13 mouse cellular contexts compared by ENCODE assay signal in the genomic region with DNA sequence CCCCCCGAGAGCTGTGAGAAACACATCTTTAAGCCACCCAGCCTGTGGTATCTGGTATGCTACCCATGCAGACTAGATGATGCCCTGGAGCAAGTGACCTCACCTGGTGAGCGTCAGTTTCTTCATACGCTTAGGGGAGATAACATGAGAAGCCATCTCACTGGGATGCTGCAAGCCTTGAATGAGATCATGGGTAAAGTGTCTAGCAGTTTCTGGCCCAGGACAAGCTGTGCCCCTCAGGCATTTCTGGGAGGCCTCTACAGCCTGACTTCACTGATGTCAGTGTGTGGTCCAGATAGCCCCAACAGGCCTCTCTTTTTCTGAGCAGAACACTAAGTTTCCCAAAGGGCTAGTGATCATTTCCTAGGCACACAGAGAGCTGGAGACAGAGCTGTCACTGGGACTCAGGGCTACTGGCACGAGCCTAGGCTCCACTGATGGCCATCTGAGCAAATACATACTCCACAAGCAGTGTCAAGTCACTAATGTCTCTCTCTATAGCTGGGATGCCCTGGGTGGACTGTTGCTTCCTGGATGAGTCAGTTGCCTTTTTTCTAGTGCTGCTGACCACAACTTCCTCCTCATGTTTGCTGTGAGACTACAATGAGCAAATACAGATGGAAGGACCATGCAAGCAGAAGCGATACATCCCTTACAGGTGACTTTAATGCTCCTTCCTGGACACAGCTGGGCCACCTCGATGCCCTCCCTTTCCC. TPM values are rescaled to one million over a fixed set of nuclear protein-coding genes. Genes with fewer than 3 reads are reported as not detected.
DNase-seq lines count a peak whose midpoint lies in the region; ATAC-seq lines count a peak whose summit lies in the region.
"Had no signal": no experiment of that assay in that cellular context is flagged by ENCODE, and none has a peak within 500 bp of the region (broad histone marks: within the 10 kb centered on the region; RNA-seq: fewer than 3 reads in every experiment).

No protein-coding gene starts in this region.

- peak; percentile 93 for ATAC-seq in megakaryocyte progenitor cell, adult 5-6 weeks (replicated peaks; ENCODE audit: poor library complexity)

- DNase-seq in 3T3-L1 (ENCODE audit: low read depth, low spot score): peak; percentile 80
- peak; percentile 13 for DNase-seq in CD4-positive, CD25-positive, alpha-beta regulatory T cell, adult 2 months (ENCODE audit: low read depth, low spot score)
- peak; percentile 33 for DNase-seq in c-Kit-positive CD71-negative TER-119-negative erythroid progenitor cells, embryonic 14.5 days (ENCODE audit: low read depth)
- no peak for DNase-seq in kidney, adult 11 months
- no peak for DNase-seq in right cerebral cortex, postnatal 4 days
- no peak for DNase-seq in ovary, postnatal 14 days (ENCODE audit: low spot score)
- DNase-seq in gastrocnemius, postnatal 25 days: no peak
- DNase-seq: heart, adult 2 months; heart, postnatal 4 days; kidney, postnatal 14 days; liver, embryonic 13.5 days; thymus, postnatal 25 days had no signal

RNA-seq across cellular contexts. Expression of a gene that starts 59.5 kb away (rescaled TPM):
- 0.89 and 1.6 TPM in 2 replicates for total RNA-seq in megakaryocyte progenitor cell, adult 5-6 weeks (2015)
- 1.0 and 1.7 TPM in 2 replicates for total RNA-seq in megakaryocyte progenitor cell, adult 5-6 weeks (2017)
- total RNA-seq in gastrocnemius, postnatal 25 days (2021): 1 to 10 TPM; 1.5 to 2.0 TPM

Comparison
In these comparisons a context has a peak if more than half of its experiments do, and no peak if none do; other contexts are left out.
1. DNase-seq: peak in 3T3-L1 (single experiment), CD4-positive, CD25-positive, alpha-beta regulatory T cell, adult 2 months (single experiment) and c-Kit-positive CD71-negative TER-119-negative erythroid progenitor cells, embryonic 14.5 days (single experiment); none in kidney, adult 11 months (single experiment), right cerebral cortex, postnatal 4 days (single experiment), ovary, postnatal 14 days (single experiment) and gastrocnemius, postnatal 25 days (single experiment).